Mouse (Mus musculus) midbrain, embryonic 12.5 days (tissue): ENCODE measurements around the gene Sstr2. TPM values are rescaled to one million over a fixed set of nuclear protein-coding genes. Genes with fewer than 3 reads are reported as not detected.

Experiments used
- ATAC-seq: fragments of 200-750 bp; cut with Nextera tagmentation; 2 replicates; pipeline ENCODE4 v1.8.0; 2017; ENCODE audit warnings: low read depth, moderate TSS enrichment, moderate library complexity; ENCODE audit not compliant: low FRiP score
- H3K27ac ChIP-seq: fragments of 300-500 bp; sonication (generic); replicated peaks from 2 replicates; pipeline ENCODE4 v1.5.1; 2016; ENCODE audit warnings: mild to moderate bottlenecking
- H3K27me3 ChIP-seq: fragments of 300-500 bp; sonication (generic); 2 replicates; pipeline ENCODE4 v1.6.1; 2016; ENCODE audit warnings: mild to moderate bottlenecking
- H3K36me3 ChIP-seq: fragments of 300-500 bp; sonication (generic); 2 replicates; pipeline ENCODE4 v1.6.1; 2016
- H3K4me1 ChIP-seq: fragments of 300-500 bp; sonication (generic); 2 replicates; pipeline ENCODE4 v1.6.1; 2016
- H3K4me2 ChIP-seq: fragments of 300-500 bp; sonication (generic); replicated peaks from 2 replicates; pipeline ENCODE4 v1.6.1; 2016; ENCODE audit warnings: mild to moderate bottlenecking, moderate library complexity
- H3K4me3 ChIP-seq: fragments of 300-500 bp; sonication (generic); 2 replicates; pipeline ENCODE4 v1.5.1; 2016; ENCODE audit warnings: mild to moderate bottlenecking
- H3K9ac ChIP-seq: fragments of 300-500 bp; sonication (generic); replicated peaks from 2 replicates; pipeline ENCODE4 v1.6.1; 2016; ENCODE audit warnings: mild to moderate bottlenecking, moderate library complexity
- H3K9me3 ChIP-seq: fragments of 300-500 bp; sonication (generic); 2 replicates; pipeline ENCODE4 v1.6.1; 2016; ENCODE audit warnings: mild to moderate bottlenecking
- WGBS: fragments of 180-500 bp; shearing (Covaris S2); methylation state at CpG from one replicate; pipeline ENCODE4 v1.1.7; 2016; 5-methylcytosine and 5-hydroxymethylcytosine counted together
- polyA plus RNA-seq: library from polyadenylated mRNA; unstranded; fragments of >200 nt; fragmentation: Nextera tagmentation; extraction: Ambion mirVana; gene quantifications from 2 replicates; pipeline ENCODE4 v1.2.1, GENCODE M21; 2016

Gene Sstr2
- polyA plus RNA-seq, 1 experiment from 2014 or later = 13.0 TPM

GRCm38 (mm10) chr11:113625437-113625836, 6.3 kb downstream of the Sstr2 start:
- H3K9me3 ChIP-seq = no peaks in the 10 kb centered on the region
- H3K4me3 ChIP-seq = no peak overlapping the region
- WGBS = 95% methylated on average over 18 of the region's 18 CpGs
- no peak overlapping the region for H3K9ac ChIP-seq
- H3K27me3 ChIP-seq = peaks cover 24% of the 10 kb centered on the region
- no peak overlapping the region for H3K27ac ChIP-seq
- H3K4me1 ChIP-seq = no peaks in the 10 kb centered on the region; the same call in 1 of the 2 replicates
- H3K4me2 ChIP-seq = no peak overlapping the region
- ATAC-seq = no peak
- peaks cover 13% of the 10 kb centered on the region for H3K36me3 ChIP-seq

GRCm38 (mm10) chr11:113627785-113628184, 8.6 kb downstream of the Sstr2 start:
- WGBS = 54% methylated on average over 4 of the region's 4 CpGs
- peaks cover 8% of the 10 kb centered on the region; the same call in 1 of the 2 replicates for H3K27me3 ChIP-seq
- no peak overlapping the region for H3K4me3 ChIP-seq
- no peak overlapping the region for H3K9ac ChIP-seq
- H3K4me2 ChIP-seq = no peak overlapping the region
- no peaks in the 10 kb centered on the region for H3K4me1 ChIP-seq
- no peak for ATAC-seq
- H3K9me3 ChIP-seq = no peaks in the 10 kb centered on the region
- no peak overlapping the region for H3K27ac ChIP-seq
- H3K36me3 ChIP-seq = peaks cover 13% of the 10 kb centered on the region

- WGBS = 63% methylated on average over 7 of the region's 7 CpGs
Measured at GRCm38 (mm10) chr11:113630642-113631041, 11.5 kb downstream of the Sstr2 start.

GRCm38 (mm10) chr11:113631302-113631701, 12.2 kb downstream of the Sstr2 start:
- Histone ChIP-seq H3K4me3 (no peak overlapping the region), H3K36me3 (no peaks in the 10 kb centered on the region), H3K9me3 (no peaks in the 10 kb centered on the region), H3K27ac (no peak overlapping the region), H3K4me2 (no peak overlapping the region), H3K4me1 (no peaks in the 10 kb centered on the region), H3K27me3 (no peaks in the 10 kb centered on the region), H3K9ac (no peak overlapping the region)
- ATAC-seq = no peak
- 91% methylated on average over 8 of the region's 8 CpGs for WGBS

More at GRCm38 (mm10) chr11:113630642-113631041, 11.5 kb downstream of the Sstr2 start:
- Histone ChIP-seq H3K27ac (no peak overlapping the region), H3K9ac (no peak overlapping the region), H3K36me3 (no peaks in the 10 kb centered on the region), H3K4me1 (no peaks in the 10 kb centered on the region), H3K4me3 (no peak overlapping the region), H3K9me3 (no peaks in the 10 kb centered on the region), H3K27me3 (no peaks in the 10 kb centered on the region), H3K4me2 (no peak overlapping the region)
- no peak for ATAC-seq

GRCm38 (mm10) chr11:113631862-113632261, 12.7 kb downstream of the Sstr2 start:
- 82% methylated on average over 8 of the region's 8 CpGs for WGBS
- H3K9me3 ChIP-seq = no peaks in the 10 kb centered on the region
- ATAC-seq = no peak

GRCm38 (mm10) chr11:113632303-113632702, 13.2 kb downstream of the Sstr2 start:
- H3K27ac ChIP-seq = no peak overlapping the region
- H3K4me2 ChIP-seq = no peak overlapping the region
- H3K27me3 ChIP-seq = no peaks in the 10 kb centered on the region
- no peak overlapping the region for H3K9ac ChIP-seq
- WGBS = 80% methylated on average over 7 of the region's 7 CpGs
- H3K36me3 ChIP-seq = no peaks in the 10 kb centered on the region
- no peaks in the 10 kb centered on the region for H3K4me1 ChIP-seq
- H3K9me3 ChIP-seq = no peaks in the 10 kb centered on the region
- H3K4me3 ChIP-seq = no peak overlapping the region
- ATAC-seq = no peak

More at GRCm38 (mm10) chr11:113631862-113632261, 12.7 kb downstream of the Sstr2 start:
- H3K9ac ChIP-seq = no peak overlapping the region
- no peak overlapping the region for H3K4me2 ChIP-seq
- H3K27me3 ChIP-seq = no peaks in the 10 kb centered on the region
- no peaks in the 10 kb centered on the region for H3K4me1 ChIP-seq
- H3K27ac ChIP-seq = no peak overlapping the region
- H3K36me3 ChIP-seq = no peaks in the 10 kb centered on the region
- no peak overlapping the region for H3K4me3 ChIP-seq

GRCm38 (mm10) chr11:113633398-113633797, 14.3 kb downstream of the Sstr2 start:
- H3K9ac ChIP-seq = no peak overlapping the region
- 82% methylated on average over 5 of the region's 5 CpGs for WGBS
- no peak overlapping the region for H3K4me3 ChIP-seq
- H3K27me3 ChIP-seq = no peaks in the 10 kb centered on the region
- no peak for ATAC-seq
- H3K9me3 ChIP-seq = 0 out of 2 replicates have a peak, but pooled peaks cover under 1% of the 10 kb centered on the region
- no peaks in the 10 kb centered on the region for H3K36me3 ChIP-seq
- H3K27ac ChIP-seq = no peak overlapping the region
- no peak overlapping the region for H3K4me2 ChIP-seq
- H3K4me1 ChIP-seq = no peaks in the 10 kb centered on the region

GRCm38 (mm10) chr11:113634699-113635121, 15.6 kb downstream of the Sstr2 start:
- H3K27ac ChIP-seq = no peak overlapping the region
- WGBS = 70% methylated on average over 10 of the region's 10 CpGs
- H3K27me3 ChIP-seq = no peaks in the 10 kb centered on the region

GRCm38 (mm10) chr11:113638680-113639079, 19.5 kb downstream of the Sstr2 start:
- H3K27ac ChIP-seq = no peak overlapping the region
- no peak overlapping the region for H3K4me2 ChIP-seq
- no peak overlapping the region for H3K4me3 ChIP-seq
- no peaks in the 10 kb centered on the region for H3K36me3 ChIP-seq
- H3K4me1 ChIP-seq = no peaks in the 10 kb centered on the region
- ATAC-seq = no peak
- 0 out of 2 replicates have a peak, but pooled peaks cover 8% of the 10 kb centered on the region for H3K9me3 ChIP-seq
- peaks cover 6% of the 10 kb centered on the region; the same call in 1 of the 2 replicates for H3K27me3 ChIP-seq
- 95% methylated on average over 12 of the region's 12 CpGs for WGBS
- no peak overlapping the region for H3K9ac ChIP-seq

More at GRCm38 (mm10) chr11:113634699-113635121, 15.6 kb downstream of the Sstr2 start:
- H3K4me1 ChIP-seq = no peaks in the 10 kb centered on the region
- H3K4me2 ChIP-seq = no peak overlapping the region
- no peak overlapping the region for H3K9ac ChIP-seq
- ATAC-seq = no peak
- no peaks in the 10 kb centered on the region for H3K36me3 ChIP-seq
- no peak overlapping the region for H3K4me3 ChIP-seq
- H3K9me3 ChIP-seq = 0 out of 2 replicates have a peak, but pooled peaks cover 4% of the 10 kb centered on the region

- WGBS = 85% methylated on average over 3 of the region's 3 CpGs
- no peak overlapping the region for H3K9ac ChIP-seq
- peaks cover 16% of the 10 kb centered on the region for H3K4me1 ChIP-seq
- H3K27ac ChIP-seq = no peak overlapping the region
- no peak for ATAC-seq
- H3K27me3 ChIP-seq = peaks cover 24% of the 10 kb centered on the region
- H3K4me3 ChIP-seq = no peak overlapping the region
- H3K36me3 ChIP-seq = no peaks in the 10 kb centered on the region
- 0 out of 2 replicates have a peak, but pooled peaks cover under 1% of the 10 kb centered on the region for H3K9me3 ChIP-seq
- H3K4me2 ChIP-seq = no peak overlapping the region
Measured at GRCm38 (mm10) chr11:113645181-113645580, 26.0 kb downstream of the Sstr2 start.

GRCm38 (mm10) chr11:113648152-113648551, 29.0 kb downstream of the Sstr2 start:
- H3K9me3 ChIP-seq = no peaks in the 10 kb centered on the region
- H3K27ac ChIP-seq = no peak overlapping the region
- H3K36me3 ChIP-seq = peaks cover 16% of the 10 kb centered on the region
- 2% methylated on average over 15 of the region's 15 CpGs for WGBS
- H3K27me3 ChIP-seq = peaks cover 23% of the 10 kb centered on the region
- H3K4me2 ChIP-seq = peak overlapping the region; percentile 73
- no peak overlapping the region for H3K9ac ChIP-seq
- H3K4me3 ChIP-seq = no peak overlapping the region
- peaks cover 33% of the 10 kb centered on the region for H3K4me1 ChIP-seq
- ATAC-seq = no peak

- no peaks in the 10 kb centered on the region for H3K9me3 ChIP-seq
- peaks cover 33% of the 10 kb centered on the region for H3K4me1 ChIP-seq
- ATAC-seq = no peak; the same call in 1 of the 2 replicates
- WGBS = 41% methylated on average over 26 of the region's 26 CpGs
- peak within 1 kb of the TSS; percentile 73 for H3K4me2 ChIP-seq
- H3K9ac ChIP-seq = peak within 1 kb of the TSS; percentile 90
- H3K27ac ChIP-seq = peak within 1 kb of the TSS; percentile 92
- H3K4me3 ChIP-seq = peak within 1 kb of the TSS; percentile 96
- peaks cover 19% of the 10 kb centered on the region for H3K27me3 ChIP-seq
- peaks cover 23% of the 10 kb centered on the region for H3K36me3 ChIP-seq
Measured at GRCm38 (mm10) chr11:113648690-113649352, 29.7 kb downstream of the Sstr2 start, which contains the start of gene Cog1. Gene Cog1, plus strand, starts transcription at chr11:113649169.
